ENCODE assay signal across 19 mouse cellular contexts in genomic region chr1:193451471-193452135, GRCm38 (mm10).
DNase-seq lines count a peak whose midpoint lies in the region; ATAC-seq lines count a peak whose summit lies in the region.
"Had no signal": no experiment of that assay in that cellular context is flagged by ENCODE, and none has a peak within 500 bp of the region (broad histone marks: within the 10 kb centered on the region; RNA-seq: fewer than 3 reads in every experiment).

No protein-coding gene starts in this region.

- H3K27ac ChIP-seq in embryonic facial prominence, embryonic 12.5 days, result no peak overlapping the region
- H3K27ac ChIP-seq in embryonic facial prominence, embryonic 10.5 days (replicated peaks), result no peak overlapping the region
- peak overlapping the region; percentile 34; the same call in 1 of the 2 replicates for H3K27ac ChIP-seq in embryonic facial prominence, embryonic 15.5 days (replicated peaks)
- H3K27ac ChIP-seq: gastrocnemius, adult 2 months; limb, embryonic 15.5 days; liver, embryonic 15.5 days; midbrain, embryonic 15.5 days had no signal

- H3K36me3 ChIP-seq in embryonic facial prominence, embryonic 12.5 days, result no peaks in the 10 kb centered on the region
- H3K36me3 ChIP-seq in embryonic facial prominence, embryonic 10.5 days (replicated peaks), result no peaks in the 10 kb centered on the region
- no peaks in the 10 kb centered on the region for H3K36me3 ChIP-seq in embryonic facial prominence, embryonic 15.5 days
- H3K36me3 ChIP-seq: heart, embryonic 12.5 days; hindbrain, embryonic 13.5 days; limb, embryonic 15.5 days; liver, embryonic 15.5 days; midbrain, embryonic 15.5 days had no signal

- no peaks in the 10 kb centered on the region for H3K27me3 ChIP-seq in embryonic facial prominence, embryonic 12.5 days
- H3K27me3 ChIP-seq in embryonic facial prominence, embryonic 10.5 days (replicated peaks; ENCODE audit: low read depth, poor library complexity, severe bottlenecking), result no peaks in the 10 kb centered on the region
- H3K27me3 ChIP-seq in embryonic facial prominence, embryonic 15.5 days, result no peaks in the 10 kb centered on the region
- H3K27me3 ChIP-seq: heart, embryonic 12.5 days; limb, embryonic 15.5 days; liver, embryonic 15.5 days had no signal

- no peak overlapping the region for H3K9ac ChIP-seq in embryonic facial prominence, embryonic 12.5 days
- no peak overlapping the region for H3K9ac ChIP-seq in embryonic facial prominence, embryonic 15.5 days
- H3K9ac ChIP-seq: heart, embryonic 12.5 days; limb, embryonic 15.5 days; liver, embryonic 15.5 days; midbrain, embryonic 15.5 days had no signal

- peak; percentile 10; the same call in 1 of the 2 replicates for ATAC-seq in embryonic facial prominence, embryonic 12.5 days (ENCODE audit: insufficient number of reproducible peaks, insufficient read depth, low FRiP score, low TSS enrichment)
- no peak for ATAC-seq in embryonic facial prominence, embryonic 15.5 days (ENCODE audit: insufficient number of reproducible peaks, low FRiP score, low TSS enrichment, low read depth)
- ATAC-seq in monocyte, adult 5-6 weeks (replicated peaks; ENCODE audit: insufficient number of reproducible peaks, low FRiP score, low TSS enrichment, poor library complexity, severe bottlenecking), result no peak
- ATAC-seq in megakaryocyte-erythroid progenitor cell, adult 5-6 weeks (replicated peaks; ENCODE audit: low FRiP score, low TSS enrichment, poor library complexity, severe bottlenecking), result no peak
- ATAC-seq: inflammation-experienced regulatory T-cells, adult 6 months; midbrain, embryonic 15.5 days had no signal

- WGBS in embryonic facial prominence, embryonic 12.5 days, result 57% methylated on average over 4 of the region's 4 CpGs
- 58% methylated on average over 4 of the region's 4 CpGs for WGBS in embryonic facial prominence, embryonic 10.5 days
- 48% methylated on average over 4 of the region's 4 CpGs for WGBS in embryonic facial prominence, embryonic 15.5 days

- no peak overlapping the region for H3K4me3 ChIP-seq in embryonic facial prominence, embryonic 12.5 days
- H3K4me3 ChIP-seq in embryonic facial prominence, embryonic 10.5 days, result no peak overlapping the region
- no peak overlapping the region for H3K4me3 ChIP-seq in embryonic facial prominence, embryonic 15.5 days (replicated peaks)
- H3K4me3 ChIP-seq: gastrocnemius, adult 2 months; heart, embryonic 12.5 days; hindbrain, embryonic 13.5 days; limb, embryonic 15.5 days; liver, embryonic 15.5 days; midbrain, embryonic 15.5 days had no signal

- no peaks in the 10 kb centered on the region for H3K9me3 ChIP-seq in embryonic facial prominence, embryonic 12.5 days
- no peaks in the 10 kb centered on the region for H3K9me3 ChIP-seq in embryonic facial prominence, embryonic 10.5 days
- no peaks in the 10 kb centered on the region for H3K9me3 ChIP-seq in embryonic facial prominence, embryonic 15.5 days (replicated peaks)
- H3K9me3 ChIP-seq: heart, embryonic 12.5 days; hindbrain, embryonic 13.5 days; limb, embryonic 15.5 days; liver, embryonic 15.5 days; midbrain, embryonic 15.5 days had no signal

- peaks cover 6% of the 10 kb centered on the region; the same call in 1 of the 2 replicates for H3K4me1 ChIP-seq in embryonic facial prominence, embryonic 12.5 days
- peaks cover 24% of the 10 kb centered on the region for H3K4me1 ChIP-seq in embryonic facial prominence, embryonic 10.5 days
- H3K4me1 ChIP-seq in embryonic facial prominence, embryonic 15.5 days, result peaks cover 33% of the 10 kb centered on the region

- no peak overlapping the region for H3K4me2 ChIP-seq in embryonic facial prominence, embryonic 12.5 days (replicated peaks)
- no peak overlapping the region for H3K4me2 ChIP-seq in embryonic facial prominence, embryonic 15.5 days (replicated peaks)
- H3K4me2 ChIP-seq: heart, embryonic 12.5 days; hindbrain, embryonic 13.5 days; limb, embryonic 15.5 days; liver, embryonic 15.5 days; midbrain, embryonic 15.5 days had no signal

- DNase-seq in embryonic facial prominence, embryonic 10.5 days (ENCODE audit: low spot score), result no peak
- peak; percentile 12 for DNase-seq in 416B (ENCODE audit: low read depth)
- peak; percentile 18 for DNase-seq in adipocyte (ENCODE audit: low spot score)
- DNase-seq: cerebellum, adult 9-11 months; gastrocnemius, adult 2 months; heart, postnatal 14 days; kidney, adult 9 months; kidney, postnatal 25 days; retina, postnatal 1 day had no signal
